Mouse (Mus musculus) testis, adult 10 weeks (tissue): ENCODE data around the gene Xlr5a. TPM values are rescaled to one million over a fixed set of nuclear protein-coding genes. Genes with fewer than 3 reads are reported as not detected.

Experiments
- polyA plus RNA-seq: library from polyadenylated mRNA; stranded (reverse); fragments of 350-450 nt; fragmentation: Illumina TruSeq; extraction: RNeasy Lipid Tissue Mini Kit (QIAGEN cat#74804); gene quantifications from one replicate; pipeline ENCODE4 v1.2.3, GENCODE M21; 2014; ENCODE audit warnings: low read depth, low replicate concordance

Xlr5a gene
- polyA plus RNA-seq: 10.8 TPM

DNA sequence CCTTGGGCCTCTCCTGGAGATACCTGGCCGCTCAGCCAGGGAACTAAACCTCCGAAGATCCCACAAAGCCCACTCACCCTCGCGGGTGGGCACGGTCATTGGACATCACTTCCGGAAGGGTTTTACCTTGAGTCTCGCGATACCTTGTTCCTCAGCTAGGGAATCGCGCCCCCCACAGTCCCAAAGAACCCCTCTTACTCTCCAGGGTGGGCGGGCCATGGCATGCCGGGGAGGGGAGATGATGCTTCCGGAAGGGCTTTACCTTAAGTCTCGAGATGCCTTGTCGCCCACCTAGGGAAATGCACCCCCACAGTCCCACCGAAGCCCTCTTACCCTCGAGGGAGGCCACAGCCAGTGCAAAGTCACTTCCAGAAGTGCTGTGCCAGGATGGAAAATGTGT, at the start of gene Xlr5a, which contains the start of gene Xlr5c:
Gene Xlr5a, minus strand, starts transcription at position 101 of the 400 bp plus-strand sequence.
Gene Xlr5c, minus strand, starts transcription at position 101 of the 400 bp plus-strand sequence.

DNA sequence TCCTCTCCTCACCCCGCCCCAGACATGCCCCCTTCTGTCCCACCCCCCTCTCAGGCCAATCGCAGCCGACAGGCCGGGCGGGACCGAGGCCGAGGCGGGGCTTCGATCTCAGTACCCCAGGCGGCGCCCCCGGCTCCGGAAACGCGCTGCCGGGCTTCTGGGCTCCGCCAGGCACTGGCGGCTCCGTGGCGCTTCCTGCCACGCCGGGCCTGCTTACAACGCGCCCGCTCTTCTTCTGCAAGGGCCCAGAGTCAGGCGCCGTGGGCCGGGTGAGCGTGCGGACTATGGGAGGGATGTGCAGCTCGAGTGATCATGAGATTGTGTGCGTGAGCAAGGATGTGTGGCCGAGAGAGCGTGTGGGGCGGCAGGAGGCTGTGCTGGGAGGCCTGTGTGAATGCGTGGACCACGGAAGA, 49.7 kb upstream of the Xlr5a start, which contains the start of gene Zfp275:
Gene Zfp275, plus strand, starts transcription at position 139 of the 413 bp plus-strand sequence.

DNA sequence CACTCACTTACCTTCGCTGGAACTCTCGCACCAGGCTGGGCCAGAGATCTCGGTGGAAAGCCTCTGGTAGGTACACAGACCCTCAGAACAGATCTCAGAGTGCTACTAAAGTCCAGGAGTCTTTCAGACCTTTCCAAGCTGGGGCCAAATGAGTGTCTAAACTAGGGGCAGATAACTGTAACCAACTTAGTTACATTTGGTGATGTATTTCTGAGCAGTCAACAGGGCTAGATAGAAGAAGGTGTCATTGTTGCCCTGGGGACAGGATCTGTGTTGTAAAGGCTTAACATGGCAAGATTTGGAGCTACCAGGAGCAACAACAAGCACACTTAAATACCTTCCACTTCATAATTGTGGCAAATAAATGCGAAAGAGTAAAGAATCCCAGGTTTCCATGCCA, 44.0 kb upstream of the Xlr5a start, which contains the start of gene Gm45015:
Gene Gm45015, minus strand, starts transcription at position 101 of the 400 bp plus-strand sequence.

DNA sequence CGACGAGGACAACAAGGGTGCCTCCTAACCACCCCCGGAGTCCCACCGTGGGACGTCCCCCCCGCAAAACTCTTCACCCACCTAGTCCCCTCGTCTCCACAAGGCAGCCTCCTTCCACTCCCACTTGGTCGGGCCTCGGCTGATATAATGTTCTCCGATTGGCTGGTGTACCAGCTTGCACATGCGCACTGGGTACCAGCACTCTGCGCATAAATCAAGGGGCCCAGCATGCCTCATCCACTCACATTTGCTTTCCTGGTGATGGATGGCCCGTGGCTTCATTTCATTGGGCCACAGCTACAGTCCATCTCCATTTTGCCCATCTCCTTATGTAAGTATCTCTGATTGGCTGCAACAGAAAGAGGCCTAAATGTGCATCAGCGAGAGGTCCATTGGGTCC, 27.5 kb downstream of the Xlr5a start, which contains the start of gene Xlr3c:
Gene Xlr3c, minus strand, starts transcription at position 121 of the 400 bp plus-strand sequence.

DNA sequence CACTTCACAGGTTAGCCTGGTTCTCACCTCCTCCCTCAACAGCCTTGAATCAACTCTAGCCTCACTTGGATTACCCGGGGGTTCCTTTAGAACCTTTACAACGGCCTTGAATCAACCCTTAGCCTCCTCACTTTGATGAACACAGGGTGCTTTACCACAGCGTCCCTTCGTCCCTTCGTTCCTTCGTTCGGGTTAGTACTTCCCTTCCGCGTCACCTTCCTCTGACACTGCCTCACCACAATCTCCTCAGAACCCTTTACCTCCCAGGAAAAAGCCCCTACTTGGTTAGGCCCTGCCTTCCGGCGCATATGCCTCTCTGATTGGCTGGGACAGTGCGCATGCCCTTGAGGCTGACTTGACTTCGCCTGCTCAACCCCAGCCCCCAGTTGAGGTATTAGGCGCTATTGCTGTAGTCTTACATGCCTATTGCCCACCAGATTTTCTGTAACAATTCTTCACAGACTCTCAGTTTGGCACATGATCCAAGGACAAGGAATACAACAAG, 49.9 kb downstream of the Xlr5a start, which contains the start of gene Xlr4c:
Gene Xlr4c, minus strand, starts transcription at position 310 of the 505 bp plus-strand sequence.

DNA sequence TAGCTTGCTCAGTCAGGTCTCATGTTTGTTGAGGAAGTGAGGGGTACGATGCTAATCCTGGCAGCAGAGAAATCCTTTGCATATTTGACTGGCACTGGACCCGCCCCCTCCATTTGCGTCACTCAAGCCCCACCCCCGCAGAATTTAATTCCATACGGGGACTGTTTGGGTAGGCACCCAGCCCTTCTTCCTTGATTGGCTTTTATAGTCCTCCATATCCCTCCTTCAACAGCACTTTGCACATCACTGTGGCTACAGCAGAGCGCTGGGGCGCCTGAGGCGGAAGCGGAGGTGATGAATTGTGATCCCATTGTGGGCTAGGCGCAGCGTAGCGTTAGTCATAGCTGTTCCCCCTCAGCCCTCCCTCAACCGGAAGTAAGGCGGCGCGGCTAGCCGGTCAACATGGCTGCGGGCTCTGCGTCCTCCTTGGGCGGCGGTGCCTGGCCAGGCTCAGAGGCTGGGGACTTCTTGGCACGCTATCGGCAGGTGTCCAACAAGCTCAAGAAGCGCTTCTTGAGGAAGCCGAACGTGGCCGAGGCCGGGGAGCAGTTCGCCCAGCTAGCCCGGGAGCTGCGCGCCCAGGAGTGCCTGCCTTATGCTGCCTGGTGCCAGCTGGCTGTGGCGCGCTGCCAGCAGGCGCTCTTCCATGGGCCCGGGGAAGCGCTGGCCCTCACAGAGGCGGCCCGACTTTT, 64.7 kb downstream of the Xlr5a start, which contains the start of gene F8a:
Gene F8a, plus strand, starts transcription at position 378 of the 692 bp plus-strand sequence.

DNA sequence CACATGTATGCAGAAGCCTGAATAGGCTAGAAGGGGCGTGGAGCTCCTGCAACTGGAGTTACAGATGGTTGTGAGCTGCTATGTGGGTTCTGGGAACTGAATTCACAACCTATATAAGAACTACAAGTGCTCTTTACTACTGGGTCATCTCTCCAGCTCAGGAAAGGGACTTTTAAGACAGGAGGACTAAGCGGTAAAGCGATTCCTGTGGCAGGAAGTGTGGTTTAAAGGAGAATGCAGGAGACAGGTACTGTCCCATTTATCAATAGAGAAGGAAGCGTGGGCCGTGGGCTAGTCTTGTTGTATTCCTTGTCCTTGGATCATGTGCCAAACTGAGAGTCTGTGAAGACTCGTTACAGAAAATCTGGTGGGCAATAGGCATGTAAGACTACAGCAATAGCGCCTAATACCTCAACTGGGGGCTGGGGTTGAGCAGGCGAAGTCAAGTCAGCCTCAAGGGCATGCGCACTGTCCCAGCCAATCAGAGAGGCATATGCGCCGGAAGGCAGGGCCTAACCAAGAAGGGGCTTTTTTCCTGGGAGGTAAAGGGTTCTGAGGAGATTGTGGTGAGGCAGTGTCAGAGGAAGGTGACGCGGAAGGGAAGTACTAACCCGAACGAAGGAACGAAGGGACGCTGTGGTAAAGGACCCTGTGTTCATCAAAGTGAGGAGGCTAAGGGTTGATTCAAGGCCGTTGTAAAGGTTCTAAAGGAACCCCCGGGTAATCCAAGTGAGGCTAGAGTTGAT, 78.8 kb downstream of the Xlr5a start, which contains the start of gene Xlr4b:
Gene Xlr4b, plus strand, starts transcription at position 515 of the 746 bp plus-strand sequence.

DNA sequence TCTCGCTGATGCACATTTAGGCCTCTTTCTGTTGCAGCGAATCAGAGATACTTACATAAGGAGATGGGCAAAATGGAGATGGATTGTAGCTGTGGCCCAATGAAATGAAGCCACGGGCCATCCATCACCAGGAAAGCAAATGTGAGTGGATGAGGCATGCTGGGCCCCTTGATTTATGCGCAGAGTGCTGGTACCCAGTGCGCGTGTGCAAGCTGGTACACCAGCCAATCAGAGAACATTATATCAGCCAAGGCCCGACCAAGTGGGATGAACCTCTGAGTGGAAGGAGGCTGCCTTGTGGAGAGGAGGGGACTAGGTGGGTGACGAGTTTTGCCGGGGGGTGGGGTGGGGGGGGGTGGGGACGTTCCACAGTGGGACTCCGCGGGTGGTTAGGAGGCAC, 100.8 kb downstream of the Xlr5a start, which contains the start of gene Xlr3b:
Gene Xlr3b, plus strand, starts transcription at position 274 of the 400 bp plus-strand sequence.

DNA sequence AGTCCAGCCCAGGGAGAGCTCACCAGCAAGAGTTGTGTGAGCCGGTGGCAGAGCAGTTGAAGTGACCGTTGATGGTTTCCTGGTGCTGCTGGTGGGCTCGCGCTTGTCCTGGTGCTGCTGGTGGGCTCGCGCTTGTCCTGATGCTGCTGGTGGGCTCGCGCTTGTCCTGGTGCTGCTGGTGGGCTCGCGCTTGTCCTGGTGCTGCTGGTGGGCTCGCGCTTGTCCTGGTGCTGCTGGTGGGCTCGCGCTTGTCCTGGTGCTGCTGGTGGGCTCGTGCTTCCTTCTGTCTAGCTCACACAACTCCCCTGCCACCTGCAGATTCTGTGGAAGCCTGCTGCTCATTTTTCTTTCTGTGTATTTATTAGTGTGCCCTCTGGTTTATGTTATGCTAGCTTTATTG, 115.9 kb downstream of the Xlr5a start, which contains the start of gene Spin2d:
Gene Spin2d, minus strand, starts transcription at position 101 of the 400 bp plus-strand sequence.

DNA sequence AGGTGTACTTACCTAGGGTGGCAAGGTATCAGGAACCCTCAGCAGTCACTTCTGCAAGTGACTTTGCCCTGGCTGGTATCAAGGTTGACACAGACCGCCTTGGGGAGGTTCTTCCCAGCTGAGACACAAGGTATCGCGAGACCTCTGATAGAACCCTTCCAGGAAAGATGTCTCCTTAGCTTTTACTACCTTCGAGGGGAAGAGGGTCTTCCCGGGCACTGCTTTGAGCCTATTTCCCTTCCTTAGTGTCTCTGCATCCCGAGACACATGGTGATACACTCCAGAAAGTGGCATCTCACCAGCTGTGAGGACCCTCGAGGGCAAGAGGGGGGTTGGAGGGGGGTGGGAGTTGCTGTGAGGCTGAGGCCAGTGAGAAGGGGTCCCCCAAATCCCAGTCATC, 143.4 kb downstream of the Xlr5a start, which contains the start of gene DXBay18:
Gene DXBay18, minus strand, starts transcription at position 101 of the 400 bp plus-strand sequence.

DNA sequence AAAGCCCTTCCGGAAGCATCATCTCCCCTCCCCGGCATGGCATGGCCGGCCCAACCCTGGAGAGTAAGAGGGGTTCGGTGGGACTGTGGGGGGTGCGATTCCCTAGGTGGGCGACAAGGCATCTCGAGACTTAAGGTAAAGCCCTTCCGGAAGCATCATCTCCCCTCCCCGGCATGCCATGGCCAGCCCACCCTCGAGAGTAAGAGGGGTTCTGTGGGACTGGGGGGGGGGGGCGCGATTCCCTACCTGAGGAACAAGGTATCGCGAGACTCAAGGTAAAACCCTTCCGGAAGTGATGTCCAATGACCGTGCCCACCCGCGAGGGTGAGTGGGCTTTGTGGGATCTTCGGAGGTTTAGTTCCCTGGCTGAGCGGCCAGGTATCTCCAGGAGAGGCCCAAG, 144.3 kb downstream of the Xlr5a start, which contains the start of gene Xlr5b:
Gene Xlr5b, plus strand, starts transcription at position 301 of the 400 bp plus-strand sequence.

DNA sequence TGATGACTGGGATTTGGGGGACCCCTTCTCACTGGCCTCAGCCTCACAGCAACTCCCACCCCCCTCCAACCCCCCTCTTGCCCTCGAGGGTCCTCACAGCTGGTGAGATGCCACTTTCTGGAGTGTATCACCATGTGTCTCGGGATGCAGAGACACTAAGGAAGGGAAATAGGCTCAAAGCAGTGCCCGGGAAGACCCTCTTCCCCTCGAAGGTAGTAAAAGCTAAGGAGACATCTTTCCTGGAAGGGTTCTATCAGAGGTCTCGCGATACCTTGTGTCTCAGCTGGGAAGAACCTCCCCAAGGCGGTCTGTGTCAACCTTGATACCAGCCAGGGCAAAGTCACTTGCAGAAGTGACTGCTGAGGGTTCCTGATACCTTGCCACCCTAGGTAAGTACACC, 176.0 kb downstream of the Xlr5a start, which contains the start of gene Gm14685:
Gene Gm14685, plus strand, starts transcription at position 301 of the 400 bp plus-strand sequence.

DNA sequence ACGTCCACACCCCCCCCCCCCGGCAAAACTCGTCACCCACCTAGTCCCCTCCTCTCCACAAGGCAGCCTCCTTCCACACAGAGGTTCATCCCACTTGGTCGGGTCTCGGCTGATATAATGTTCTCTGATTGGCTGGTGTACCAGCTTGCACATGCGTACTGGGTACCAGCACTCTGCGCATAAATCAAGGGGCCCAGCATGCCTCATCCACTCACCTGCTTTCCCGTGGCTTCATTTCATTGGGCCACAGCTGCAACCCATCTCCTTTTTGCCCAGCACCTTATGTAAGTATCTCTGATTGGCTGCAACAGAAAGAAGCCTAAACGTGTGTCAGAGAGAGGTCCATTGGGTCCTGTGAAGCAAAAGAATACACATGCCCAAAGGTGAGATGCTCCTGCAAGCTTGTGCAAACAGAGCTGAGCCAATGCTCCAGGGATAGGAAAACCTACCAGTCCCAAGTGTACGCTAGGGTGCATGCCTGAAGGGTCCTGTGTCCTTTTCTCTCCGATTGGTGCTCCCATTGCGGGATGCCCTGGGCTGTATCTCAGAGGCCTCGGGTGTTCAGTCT, 195.8 kb downstream of the Xlr5a start, which contains the start of gene Xlr3a:
Gene Xlr3a, minus strand, starts transcription at position 155 of the 568 bp plus-strand sequence.

DNA sequence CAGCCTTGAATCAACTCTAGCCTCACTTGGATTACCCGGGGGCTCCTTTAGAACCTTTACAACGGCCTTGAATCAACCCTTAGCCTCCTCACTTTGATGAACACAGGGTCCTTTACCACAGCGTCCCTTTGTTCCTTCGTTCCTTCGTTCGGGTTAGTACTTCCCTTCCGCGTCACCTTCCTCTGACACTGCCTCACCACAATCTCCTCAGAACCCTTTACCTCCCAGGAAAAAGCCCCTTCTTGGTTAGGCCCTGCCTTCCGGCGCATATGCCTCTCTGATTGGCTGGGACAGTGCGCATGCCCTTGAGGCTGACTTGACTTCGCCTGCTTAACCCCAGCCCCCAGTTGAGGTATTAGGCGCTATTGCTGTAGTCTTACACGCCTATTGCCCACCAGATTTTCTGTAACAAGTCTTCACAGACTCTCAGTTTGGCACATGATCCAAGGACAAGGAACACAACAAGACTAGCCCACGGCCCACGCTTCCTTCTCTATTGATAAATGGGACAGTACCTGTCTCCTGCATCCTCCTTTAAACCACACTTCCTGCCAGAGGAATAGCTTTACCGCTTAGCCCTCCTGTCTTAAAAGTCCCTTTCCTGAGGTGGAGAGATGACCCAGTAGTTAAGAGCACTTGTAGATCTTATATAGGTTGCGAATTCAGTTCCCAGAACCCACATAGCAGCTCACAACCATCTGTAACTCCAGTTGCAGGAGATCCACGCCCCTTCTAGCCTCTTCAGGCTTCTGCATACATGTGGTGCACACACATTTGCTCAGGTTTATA, 210.3 kb downstream of the Xlr5a start, which contains the start of gene Xlr4a:
Gene Xlr4a, minus strand, starts transcription at position 212 of the 789 bp plus-strand sequence.

DNA sequence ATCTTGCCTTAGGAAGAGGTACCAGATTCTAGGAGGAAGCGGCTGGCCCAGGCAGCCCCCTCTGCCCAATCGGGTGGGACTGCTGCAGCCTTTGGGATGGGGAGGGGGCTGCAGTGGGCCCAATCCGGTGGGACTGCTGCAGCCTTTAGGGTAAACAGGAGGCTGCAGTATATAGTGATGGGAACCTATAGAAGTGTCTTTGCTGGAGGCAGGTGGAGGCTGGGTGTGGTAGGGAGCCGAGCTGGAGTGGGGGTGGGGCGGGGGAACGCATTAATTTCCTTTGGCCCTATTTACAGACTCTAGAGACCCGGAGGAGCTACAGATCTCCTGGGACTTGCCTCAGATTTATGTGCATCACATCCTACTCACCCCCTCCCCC, 228.4 kb downstream of the Xlr5a start, which contains the start of gene Pnma3:
Gene Pnma3, plus strand, starts transcription at position 373 of the 379 bp plus-strand sequence.

Other genes with a start within 250 kb of the Xlr5a start
- gene Pnma3, start 228.2 kb downstream of the Xlr5a start, polyA plus RNA-seq: 0.11 TPM
- 14.1 TPM for gene Xlr4a, start 210.5 kb downstream of the Xlr5a start, polyA plus RNA-seq
- 2.9 TPM for gene Xlr3a, start 195.9 kb downstream of the Xlr5a start, polyA plus RNA-seq
- gene Gm14685, start 175.9 kb downstream of the Xlr5a start, polyA plus RNA-seq: not detected
- gene Xlr5b, start 144.2 kb downstream of the Xlr5a start, polyA plus RNA-seq: 11.0 TPM
- 0.21 TPM for gene DXBay18, start 143.5 kb downstream of the Xlr5a start, polyA plus RNA-seq
- gene Spin2d, start 116.0 kb downstream of the Xlr5a start, polyA plus RNA-seq: 0.87 TPM
- 3.6 TPM for gene Xlr3b, start 100.8 kb downstream of the Xlr5a start, polyA plus RNA-seq
- 10.5 TPM for gene Xlr4b, start 78.6 kb downstream of the Xlr5a start, polyA plus RNA-seq
- 1.8 TPM for gene F8a, start 64.7 kb downstream of the Xlr5a start, polyA plus RNA-seq
- gene Xlr4c, start 49.8 kb downstream of the Xlr5a start, polyA plus RNA-seq: 12.6 TPM
- 7.0 TPM for gene Xlr3c, start 27.6 kb downstream of the Xlr5a start, polyA plus RNA-seq
- gene Xlr5c, start within 50 bp of the Xlr5a start, polyA plus RNA-seq: 11.1 TPM
- not detected for gene Gm45015, start 43.9 kb upstream of the Xlr5a start, polyA plus RNA-seq
- 12.5 TPM for gene Zfp275, start 49.6 kb upstream of the Xlr5a start, polyA plus RNA-seq
- 0.17 TPM for gene Gm18336, start 105.8 kb upstream of the Xlr5a start, polyA plus RNA-seq
- 0.18 TPM for gene Zfp92, start 118.1 kb upstream of the Xlr5a start, polyA plus RNA-seq
- gene Trex2, start 142.4 kb upstream of the Xlr5a start, polyA plus RNA-seq: not detected
- 20.2 TPM for gene Haus7, start 166.1 kb upstream of the Xlr5a start, polyA plus RNA-seq
- 29.6 TPM for gene Bgn, start 190.6 kb upstream of the Xlr5a start, polyA plus RNA-seq
- 0.60 TPM for gene Atp2b3, start 210.1 kb upstream of the Xlr5a start, polyA plus RNA-seq